Mouse (Mus musculus) midbrain, embryonic 16.5 days (tissue): ENCODE results near the gene Carmil2. TPM values are rescaled to one million over a fixed set of nuclear protein-coding genes. Genes with fewer than 3 reads are reported as not detected.

Experiments used
- ATAC-seq: fragments of 200-750 bp; cut with Nextera tagmentation; 2 replicates; pipeline ENCODE4 v1.8.0; 2017; ENCODE audit warnings: moderate TSS enrichment
- H3K27ac ChIP-seq: fragments of 300-500 bp; sonication (generic); 2 replicates; pipeline ENCODE4 v1.5.1; 2014; ENCODE audit warnings: mild to moderate bottlenecking, low read length, mixed read lengths
- H3K27me3 ChIP-seq: fragments of 300-500 bp; sonication (generic); 2 replicates; pipeline ENCODE4 v1.6.1; 2014; ENCODE audit warnings: low read depth, low read length, mixed read lengths; ENCODE audit not compliant: control insufficient read depth, insufficient read depth
- H3K36me3 ChIP-seq: fragments of 300-500 bp; sonication (generic); 2 replicates; pipeline ENCODE4 v1.6.1; 2014; ENCODE audit warnings: mild to moderate bottlenecking, low read length, moderate library complexity, mixed read lengths; ENCODE audit not compliant: control insufficient read depth, insufficient read depth
- H3K4me1 ChIP-seq: fragments of 300-500 bp; sonication (generic); 2 replicates; pipeline ENCODE4 v1.6.1; 2014; ENCODE audit warnings: mild to moderate bottlenecking, low read length, mixed read lengths; ENCODE audit not compliant: control insufficient read depth, insufficient read depth
- H3K4me2 ChIP-seq: fragments of 300-500 bp; sonication (generic); 2 replicates; pipeline ENCODE4 v1.6.1; 2014; ENCODE audit warnings: mild to moderate bottlenecking, low read length, mixed read lengths
- H3K4me3 ChIP-seq: fragments of 300-500 bp; sonication (generic); 2 replicates; pipeline ENCODE4 v1.5.1; 2014; ENCODE audit warnings: low read depth, mild to moderate bottlenecking, low read length, moderate library complexity, mixed read lengths
- H3K9ac ChIP-seq: fragments of 300-500 bp; sonication (generic); 2 replicates; pipeline ENCODE4 v1.6.1; 2014; ENCODE audit warnings: low read depth, low read length, mixed read lengths
- H3K9me3 ChIP-seq: fragments of 300-500 bp; sonication (generic); replicated peaks from 2 replicates; pipeline ENCODE4 v1.6.1; 2014; ENCODE audit warnings: mild to moderate bottlenecking, low read length, mixed read lengths; ENCODE audit not compliant: control insufficient read depth, poor library complexity, severe bottlenecking
- WGBS: fragments of 180-500 bp; shearing (Covaris S2); extraction: QIAGEN DNeasy Blood & Tissue Kit; methylation state at CpG from one replicate; pipeline ENCODE4 v1.1.7; 2014; 5-methylcytosine and 5-hydroxymethylcytosine counted together
- polyA plus RNA-seq: library from polyadenylated mRNA; unstranded; fragments of >200 nt; fragmentation: Nextera tagmentation; extraction: Ambion mirVana; gene quantifications from 2 replicates; pipeline ENCODE4 v1.2.1, GENCODE M21; 2015

The Carmil2 gene
- 22.9 and 23.0 TPM in 2 replicates for polyA plus RNA-seq

DNA sequence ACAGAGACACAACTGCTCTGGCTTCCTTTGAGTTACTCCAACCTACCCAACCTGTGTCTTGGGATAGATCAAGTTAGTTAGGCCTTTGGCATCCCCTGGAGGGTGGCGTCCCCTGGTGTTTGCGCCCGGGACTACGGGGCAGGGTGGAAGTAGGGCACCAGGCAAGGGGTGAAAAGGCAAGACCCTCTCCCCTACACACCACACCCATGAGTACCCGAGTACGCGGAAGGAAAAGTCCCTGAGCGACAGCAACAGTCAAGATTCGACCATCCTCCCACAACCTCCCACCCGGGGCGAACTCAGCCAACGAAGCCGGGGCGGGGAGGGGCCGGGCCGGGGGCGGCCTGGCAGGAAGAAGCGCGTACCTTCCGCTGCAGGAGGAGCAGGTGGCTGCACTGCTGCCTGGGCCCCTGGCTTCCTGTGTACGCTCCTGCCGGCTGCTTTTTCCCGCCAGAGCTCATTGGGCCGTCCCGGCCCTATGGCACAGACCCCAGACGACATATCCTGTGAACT lies at the start of gene Carmil2:
Gene Carmil2 (plus strand): TSS at position 479 of the 513 bp plus-strand sequence.
- H3K4me1 ChIP-seq = 0 out of 2 replicates have a peak, but pooled peaks cover 2% of the 10 kb centered on the region
- H3K27ac ChIP-seq = no peak within 1 kb of the TSS
- 0 out of 2 replicates have a peak within 1 kb of the TSS, but pooled peaks have one; percentile 4 for H3K4me2 ChIP-seq
- H3K9ac ChIP-seq = no peak within 1 kb of the TSS
- ATAC-seq = no peak
- peaks cover 24% of the 10 kb centered on the region for H3K36me3 ChIP-seq
- no peak within 1 kb of the TSS for H3K4me3 ChIP-seq
- no peaks in the 10 kb centered on the region for H3K9me3 ChIP-seq
- 15% methylated on average over 22 of the region's 26 CpGs for WGBS
- no peaks in the 10 kb centered on the region for H3K27me3 ChIP-seq

DNA sequence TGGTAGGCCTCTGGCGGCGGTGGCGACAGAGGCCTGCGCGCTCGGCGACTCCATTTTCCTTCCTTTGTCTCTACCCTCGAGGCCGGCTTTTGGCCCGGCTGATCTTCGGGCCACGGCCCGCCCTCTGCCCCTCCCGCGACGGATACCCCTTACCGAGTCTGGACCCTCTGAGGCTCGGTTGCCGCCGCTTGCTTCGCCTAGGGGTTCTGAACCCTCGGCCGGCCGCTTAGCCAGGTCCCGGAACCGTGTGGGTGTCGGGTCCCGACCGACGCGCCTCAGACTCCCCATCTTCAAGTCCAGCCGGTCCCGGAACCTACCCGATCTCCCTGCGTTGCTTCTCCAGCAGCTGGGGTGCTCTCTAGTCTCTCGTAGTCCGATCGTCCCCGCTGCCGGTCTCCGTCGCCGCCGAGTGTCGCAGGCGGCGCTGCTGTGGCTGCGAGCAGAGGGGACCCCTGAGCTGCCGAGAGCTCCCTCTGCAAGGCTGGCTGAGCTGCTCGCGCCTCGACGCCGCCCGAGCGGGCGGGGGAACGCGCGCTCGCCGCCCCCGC lies 49.0 kb upstream of the Carmil2 start, which contains the start of gene Agrp:
Gene Agrp (minus strand): TSS at position 431 of the 548 bp plus-strand sequence.
- Histone ChIP-seq H3K4me2 (peak within 1 kb of the TSS; percentile 95), H3K9me3 (no peaks in the 10 kb centered on the region), H3K36me3 (no peaks in the 10 kb centered on the region), H3K27me3 (no peaks in the 10 kb centered on the region), H3K27ac (peak within 1 kb of the TSS; percentile 99), H3K9ac (peak within 1 kb of the TSS; percentile 100), H3K4me1 (peaks cover 25% of the 10 kb centered on the region), H3K4me3 (peak within 1 kb of the TSS; percentile 94)
- under 1% methylated on average over 60 of the region's 63 CpGs for WGBS
- ATAC-seq = peak; percentile 54

DNA sequence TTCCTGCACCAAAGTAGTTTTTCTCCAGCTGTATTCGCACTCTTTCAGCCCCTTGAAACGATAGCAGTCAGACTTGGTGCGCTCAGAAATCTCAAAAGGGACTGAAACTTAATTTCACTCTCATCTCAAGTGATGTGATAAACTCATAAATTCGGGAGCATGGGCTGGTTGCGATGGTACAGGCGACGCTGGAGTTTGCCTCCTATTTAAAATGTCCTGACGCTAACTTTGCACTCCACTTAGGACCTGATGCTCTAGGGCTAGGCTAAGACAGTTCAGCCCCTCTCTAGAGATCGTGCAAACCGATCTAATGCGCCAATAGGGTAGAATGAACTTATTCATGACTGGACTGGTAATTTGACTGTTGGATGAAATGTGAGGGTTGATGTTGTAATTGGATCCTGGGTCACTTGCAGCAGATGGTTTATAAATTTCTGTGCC lies 48.5 kb upstream of the Carmil2 start:
- peak overlapping the region; percentile 95 for H3K4me2 ChIP-seq
- 0% methylated on average over 11 of the region's 11 CpGs for WGBS
- H3K4me1 ChIP-seq = peaks cover 25% of the 10 kb centered on the region
- H3K9me3 ChIP-seq = no peaks in the 10 kb centered on the region
- peak overlapping the region; percentile 94 for H3K4me3 ChIP-seq
- no peaks in the 10 kb centered on the region for H3K36me3 ChIP-seq
- ATAC-seq = no peak
- peak overlapping the region; percentile 100 for H3K9ac ChIP-seq
- H3K27ac ChIP-seq = peak overlapping the region; percentile 99
- no peaks in the 10 kb centered on the region for H3K27me3 ChIP-seq

DNA sequence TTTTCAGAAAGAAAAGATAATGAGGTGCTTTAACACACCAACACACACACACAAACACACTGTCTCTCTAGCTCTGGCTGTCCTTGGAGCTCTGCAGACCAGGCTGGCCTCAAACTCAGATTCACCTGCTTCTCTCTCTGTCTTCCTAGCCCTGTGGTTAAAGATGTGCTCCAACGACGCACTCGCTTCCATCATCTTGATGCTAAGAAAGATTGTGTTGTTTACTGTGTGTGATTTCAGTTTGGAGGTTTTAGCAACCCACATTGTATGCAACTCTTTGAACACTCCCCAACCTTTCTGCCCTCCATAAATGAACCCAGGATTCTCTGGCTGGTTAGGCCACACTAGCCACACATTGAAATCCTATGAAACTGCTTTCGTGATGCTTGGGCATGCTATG lies 47.6 kb upstream of the Carmil2 start:
- Histone ChIP-seq H3K4me2 (peak overlapping the region; percentile 95), H3K9me3 (no peaks in the 10 kb centered on the region)
- 85% methylated on average over 4 of the region's 4 CpGs for WGBS

DNA sequence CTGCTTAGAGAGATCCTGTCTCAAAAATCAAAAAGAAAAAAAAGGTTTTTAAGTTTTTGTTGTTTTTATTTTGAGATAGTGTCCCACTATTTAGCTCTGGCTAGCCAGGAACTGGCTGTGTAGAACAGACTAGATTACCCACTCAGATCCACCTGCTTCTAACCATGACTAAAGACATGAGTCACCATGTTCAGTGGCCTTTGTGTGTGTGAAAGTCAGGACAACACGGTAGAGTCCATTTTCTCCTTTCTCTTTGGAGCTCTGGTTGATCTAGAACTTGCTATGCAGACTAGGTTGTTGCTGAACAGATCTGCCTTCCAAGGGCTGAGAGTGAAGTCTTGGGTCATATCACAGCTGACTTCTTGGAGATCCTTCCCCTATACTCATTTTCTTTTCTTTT lies 46.2 kb upstream of the Carmil2 start:
- H3K9ac ChIP-seq = no peak overlapping the region
- no peak for ATAC-seq
- H3K27ac ChIP-seq = no peak overlapping the region
- 75% methylated on average over 1 of the region's 1 CpGs for WGBS
- H3K4me2 ChIP-seq = no peak overlapping the region
- H3K4me3 ChIP-seq = no peak overlapping the region
- H3K36me3 ChIP-seq = peaks cover 3% of the 10 kb centered on the region; the same call in 1 of the 2 replicates
- H3K4me1 ChIP-seq = peaks cover 25% of the 10 kb centered on the region
- no peaks in the 10 kb centered on the region for H3K27me3 ChIP-seq
- no peaks in the 10 kb centered on the region for H3K9me3 ChIP-seq

More for the DNA sequence above, 47.6 kb upstream of the Carmil2 start:
- Histone ChIP-seq H3K27ac (no peak overlapping the region), H3K27me3 (no peaks in the 10 kb centered on the region), H3K9ac (no peak overlapping the region), H3K4me3 (peak overlapping the region; percentile 94), H3K36me3 (no peaks in the 10 kb centered on the region), H3K4me1 (peaks cover 25% of the 10 kb centered on the region)
- no peak for ATAC-seq

DNA sequence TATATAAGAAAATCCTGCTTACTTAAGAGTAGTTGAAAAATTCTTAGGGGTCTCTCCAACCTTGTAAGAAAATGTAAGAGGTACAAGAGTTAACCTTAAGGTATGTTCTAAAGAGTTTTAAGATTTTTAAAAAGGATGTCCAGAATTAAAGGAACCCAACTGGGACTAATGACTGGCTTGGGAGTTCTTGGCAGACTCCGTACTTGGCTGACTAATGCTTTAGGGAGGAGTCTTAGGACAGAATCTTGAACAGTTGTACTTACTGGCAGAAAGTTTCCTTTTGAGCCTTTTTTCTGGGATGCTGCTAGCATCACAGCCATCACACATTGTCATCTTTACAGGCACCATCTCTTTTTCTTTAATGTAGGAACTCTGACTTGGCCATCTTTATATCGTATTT lies 45.6 kb upstream of the Carmil2 start:
- WGBS = 70% methylated on average over 2 of the region's 2 CpGs
- H3K9me3 ChIP-seq = no peaks in the 10 kb centered on the region

DNA sequence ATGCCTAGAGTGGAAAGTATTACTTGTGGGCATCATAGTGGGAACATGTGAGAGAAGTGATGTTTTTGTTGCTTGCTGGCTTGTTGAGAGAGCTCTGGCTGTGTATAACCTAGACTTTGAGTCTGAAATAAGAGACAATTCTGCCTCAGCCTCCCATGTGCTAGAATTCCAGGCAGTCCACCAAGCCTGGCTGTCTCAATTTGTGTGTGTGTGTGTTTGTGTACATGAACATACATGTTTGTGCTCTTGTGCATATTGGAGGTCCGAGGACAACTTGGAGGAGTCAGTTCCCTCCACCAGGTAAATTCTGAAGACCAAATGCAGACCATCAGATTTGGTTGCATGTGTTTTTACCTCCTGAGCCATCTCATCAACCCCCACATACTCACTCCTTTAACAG lies 40.9 kb upstream of the Carmil2 start:
- 0 out of 2 replicates have a peak, but pooled peaks cover 2% of the 10 kb centered on the region for H3K4me1 ChIP-seq
- H3K4me2 ChIP-seq = no peak overlapping the region
- H3K9ac ChIP-seq = no peak overlapping the region
- no peaks in the 10 kb centered on the region for H3K27me3 ChIP-seq
- no peak overlapping the region for H3K4me3 ChIP-seq
- H3K27ac ChIP-seq = no peak overlapping the region
- no peaks in the 10 kb centered on the region for H3K9me3 ChIP-seq
- ATAC-seq = no peak
- peaks cover 3% of the 10 kb centered on the region; the same call in 1 of the 2 replicates for H3K36me3 ChIP-seq
- WGBS = 100% methylated on average over 1 of the region's 1 CpGs

More for the DNA sequence above, 45.6 kb upstream of the Carmil2 start:
- peaks cover 3% of the 10 kb centered on the region; the same call in 1 of the 2 replicates for H3K36me3 ChIP-seq
- no peaks in the 10 kb centered on the region for H3K27me3 ChIP-seq
- H3K4me2 ChIP-seq = no peak overlapping the region
- no peak overlapping the region for H3K27ac ChIP-seq
- no peak overlapping the region for H3K4me3 ChIP-seq
- peaks cover 22% of the 10 kb centered on the region for H3K4me1 ChIP-seq
- no peak for ATAC-seq
- H3K9ac ChIP-seq = no peak overlapping the region

DNA sequence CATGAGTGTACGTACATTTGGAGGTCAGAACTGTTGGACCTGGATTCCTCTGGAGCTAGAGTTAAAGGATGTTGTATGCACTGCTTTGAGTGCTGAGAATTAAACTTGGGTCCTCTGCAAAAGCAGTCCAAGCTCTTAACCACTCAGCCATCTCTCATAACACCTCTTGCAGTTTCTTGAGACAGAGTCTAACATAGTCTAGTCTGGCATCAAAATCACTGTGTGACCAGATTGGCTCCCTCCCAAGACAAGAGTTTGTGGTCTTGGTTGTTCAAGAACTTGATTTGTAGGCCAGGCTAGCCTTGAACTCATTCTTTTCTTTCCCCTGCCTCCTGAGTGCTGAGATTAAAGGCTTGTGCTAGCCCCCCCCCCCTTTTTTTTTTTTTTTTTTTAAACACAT lies 37.1 kb upstream of the Carmil2 start:
- Histone ChIP-seq H3K4me1 (no peaks in the 10 kb centered on the region), H3K9ac (no peak overlapping the region), H3K36me3 (peaks cover 3% of the 10 kb centered on the region; the same call in 1 of the 2 replicates), H3K9me3 (no peaks in the 10 kb centered on the region), H3K4me3 (no peak overlapping the region), H3K27me3 (no peaks in the 10 kb centered on the region), H3K27ac (no peak overlapping the region), H3K4me2 (no peak overlapping the region)
- 97% methylated on average over 1 of the region's 1 CpGs for WGBS
- ATAC-seq = no peak

DNA sequence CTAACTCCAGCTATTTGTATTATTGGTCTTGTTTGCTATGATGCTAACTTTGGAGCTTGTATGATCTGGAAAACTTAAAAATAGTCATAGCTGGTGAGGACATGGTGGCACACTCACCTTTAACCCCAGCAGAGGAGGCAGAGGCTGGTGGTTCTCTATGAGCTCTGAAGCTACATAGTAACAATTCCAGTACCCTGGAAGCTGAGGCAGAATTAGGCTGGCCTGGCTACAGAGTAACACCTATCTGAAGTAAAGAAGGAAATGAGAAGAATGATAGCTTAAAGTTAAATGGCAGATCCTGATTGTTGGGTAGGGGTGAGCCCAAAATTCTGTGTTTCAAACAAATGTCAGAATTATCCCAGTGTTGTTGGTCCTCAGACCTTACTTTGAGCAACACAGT lies 28.4 kb upstream of the Carmil2 start:
- no peaks in the 10 kb centered on the region for H3K9me3 ChIP-seq
- H3K4me1 ChIP-seq = no peaks in the 10 kb centered on the region
- no peak overlapping the region for H3K27ac ChIP-seq
- no peak overlapping the region for H3K9ac ChIP-seq
- no peak overlapping the region for H3K4me3 ChIP-seq
- no peak for ATAC-seq
- no peaks in the 10 kb centered on the region for H3K36me3 ChIP-seq
- no peak overlapping the region for H3K4me2 ChIP-seq
- no peaks in the 10 kb centered on the region for H3K27me3 ChIP-seq
